Mouse (Mus musculus): ENCODE data around the gene Lrrc14b. TPM values are rescaled to one million over a fixed set of nuclear protein-coding genes. Genes with fewer than 3 reads are reported as not detected.

The Lrrc14b gene
- total and polyA plus RNA-seq, 3 experiments, result 0.17 TPM; not detected in 2

DNA sequence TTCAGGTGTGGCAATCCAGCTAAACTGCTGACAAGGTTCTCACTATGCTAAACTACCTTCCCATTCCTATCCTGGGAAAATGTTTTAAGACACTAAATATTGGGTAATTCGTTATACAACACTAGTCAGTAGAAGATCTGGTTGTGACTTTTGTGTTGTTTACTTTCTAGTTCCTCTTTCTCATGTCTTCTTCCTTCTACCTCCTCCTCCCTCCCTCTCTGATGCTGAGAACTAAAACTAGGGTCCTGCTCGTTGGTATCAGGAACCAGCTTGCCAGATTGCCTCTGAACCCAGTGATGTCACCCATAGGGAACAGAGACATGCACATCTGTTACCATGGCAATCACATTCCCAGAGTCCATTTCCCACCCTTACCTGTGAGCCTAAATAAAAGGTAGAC, 1.6 kb downstream of the Lrrc14b start:
- no peaks in the 10 kb centered on the region; the same call in 1 of the 2 replicates for H3K79me2 ChIP-seq (replicated peaks; ENCODE audit: control insufficient read depth, extremely low read depth, insufficient read depth, poor library complexity, severe bottlenecking)
- H3K36me3 ChIP-seq (replicated peaks in 1 of 2; ENCODE audit: control insufficient read depth in 1 of 2, insufficient read depth in 1 of 2, low read length in 1 of 2), result peaks cover 26 to 60% of the 10 kb centered on the region in 2 experiments
- dilution Hi-C loops (cut with MboI; ENCODE audit: extremely low pct_ligation_motif_present, extremely low pct_unique_long_range_greater_than_20kb, low sequenced_read_pairs), result no loop called here
- no peak overlapping the region for H3K9ac ChIP-seq (ENCODE audit: insufficient read depth, low read depth)
- in situ Hi-C loops (cut with MboI; ENCODE audit: low pct_ligation_motif_present, low pct_unique_long_range_greater_than_20kb, low sequenced_read_pairs), result no loop called here
- no peaks in the 10 kb centered on the region for H3K9me3 ChIP-seq (replicated peaks; ENCODE audit: low read length)
- H3K4me2 ChIP-seq (ENCODE audit: insufficient read depth, low read depth, poor library complexity, severe bottlenecking), result no peak overlapping the region
- no peak for DNase-seq (ENCODE audit: extremely low read depth)
- no peak overlapping the region for H3K4me3 ChIP-seq (replicated peaks in 1 of 3; ENCODE audit: low read depth in 2 of 3, low read length in 2 of 3, poor library complexity in 1 of 3)
- TF ChIP-seq RCOR1 (conservative IDR thresholded peaks at IDR 0.05; ENCODE audit: low read depth, low read length) (no peak), JUN (IDR thresholded peaks at IDR 0.05; ENCODE audit: insufficient read depth, low read depth, low read length) (no peak), UBTF (IDR thresholded peaks at IDR 0.05; ENCODE audit: low read depth, low read length) (no peak), NELFE (IDR thresholded peaks at IDR 0.05; ENCODE audit: low read depth, low read length) (no peak), E2F4 (IDR thresholded peaks at IDR 0.05; ENCODE audit: insufficient replicate concordance, low read depth, low read length) (no peak), IRF4 (IDR thresholded peaks at IDR 0.05; ENCODE audit: low read depth, low read length) (no peak), ZC3H11A (IDR thresholded peaks at IDR 0.05; ENCODE audit: low read depth, low read length) (no peak), CTCF (conservative IDR thresholded peaks at IDR 0.05 in 1 of 2, IDR thresholded peaks at IDR 0.05 in 1 of 2; ENCODE audit: low read depth in 2 of 2, low read length in 2 of 2) (no peak), MAZ (IDR thresholded peaks at IDR 0.05; ENCODE audit: low read depth, low read length) (no peak), PAX5 (IDR thresholded peaks at IDR 0.05; ENCODE audit: low read length) (no peak), EP300 (IDR thresholded peaks at IDR 0.05; ENCODE audit: low read length) (no peak), HCFC1 (IDR thresholded peaks at IDR 0.05; ENCODE audit: low read depth, low read length) (no peak), MXI1 (IDR thresholded peaks at IDR 0.05; ENCODE audit: low read depth, low read length) (no peak), TBP (conservative IDR thresholded peaks at IDR 0.05; ENCODE audit: low read depth, low read length) (no peak)
- H3K4me1 ChIP-seq (ENCODE audit: control insufficient read depth in 1 of 2, insufficient read depth in 2 of 2), result peaks cover 0 to 9% of the 10 kb centered on the region in 2 experiments; a peak in 2 of 4 replicates
- no peak overlapping the region for H3K27ac ChIP-seq (ENCODE audit: insufficient read depth, low read depth)
- H3K27me3 ChIP-seq (replicated peaks), result no peaks in the 10 kb centered on the region

DNA sequence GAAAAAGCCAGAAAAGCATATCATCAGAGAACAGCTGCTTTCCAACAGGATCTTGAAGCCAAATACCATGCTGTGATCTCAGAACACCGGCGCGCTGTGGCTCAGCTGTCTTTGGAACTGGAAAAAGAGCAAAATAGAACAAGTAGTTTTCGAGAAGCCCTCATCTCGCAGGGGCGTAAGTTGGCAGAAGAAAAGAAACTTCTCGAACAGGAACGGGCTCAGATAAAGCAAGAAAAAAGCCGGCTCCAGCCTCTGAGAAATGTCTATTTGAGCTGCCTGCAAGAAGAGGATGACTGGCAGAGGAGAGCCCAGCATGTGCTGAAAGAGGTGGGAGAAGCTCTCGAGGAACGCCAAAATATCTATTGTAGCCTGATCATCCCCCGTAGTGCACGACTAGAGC, 7.3 kb downstream of the Lrrc14b start:
- peaks cover 0 to 11% of the 10 kb centered on the region in 2 experiments; a peak in 2 of 4 replicates for H3K4me1 ChIP-seq (ENCODE audit: control insufficient read depth in 1 of 2, insufficient read depth in 2 of 2)
- peaks cover 17% of the 10 kb centered on the region for H3K79me2 ChIP-seq (replicated peaks; ENCODE audit: control insufficient read depth, extremely low read depth, insufficient read depth, poor library complexity, severe bottlenecking)
- dilution Hi-C loops (cut with MboI; ENCODE audit: extremely low pct_ligation_motif_present, extremely low pct_unique_long_range_greater_than_20kb, low sequenced_read_pairs), result no loop called here
- H3K4me3 ChIP-seq (replicated peaks in 1 of 3; ENCODE audit: low read depth in 2 of 3, low read length in 2 of 3, poor library complexity in 1 of 3), result no peak overlapping the region
- in situ Hi-C loops (cut with MboI; ENCODE audit: low pct_ligation_motif_present, low pct_unique_long_range_greater_than_20kb, low sequenced_read_pairs), result no loop called here
- no peak overlapping the region for H3K4me2 ChIP-seq (ENCODE audit: insufficient read depth, low read depth, poor library complexity, severe bottlenecking)
- H3K27ac ChIP-seq (ENCODE audit: insufficient read depth, low read depth), result no peak overlapping the region
- TF ChIP-seq POLR2AphosphoS2 (IDR thresholded peaks at IDR 0.05; ENCODE audit: low read depth, low read length), result no peak
- TF ChIP-seq MAZ (IDR thresholded peaks at IDR 0.05; ENCODE audit: low read depth, low read length), result no peak
- no peak for TF ChIP-seq ZMIZ1 (IDR thresholded peaks at IDR 0.05; ENCODE audit: low read depth, low read length)
- no peak for TF ChIP-seq SMC3 (IDR thresholded peaks at IDR 0.05; ENCODE audit: low read depth, low read length)
- TF ChIP-seq ZC3H11A (IDR thresholded peaks at IDR 0.05; ENCODE audit: low read depth, low read length), result no peak
- no peak for TF ChIP-seq ZKSCAN1 (IDR thresholded peaks at IDR 0.05; ENCODE audit: borderline replicate concordance, low read depth, low read length)
- no peak for TF ChIP-seq MEF2A (IDR thresholded peaks at IDR 0.05; ENCODE audit: borderline replicate concordance, low read depth, low read length)
- TF ChIP-seq UBTF (IDR thresholded peaks at IDR 0.05; ENCODE audit: low read depth, low read length), result no peak
- TF ChIP-seq USF2 (conservative IDR thresholded peaks at IDR 0.05; ENCODE audit: low read depth, low read length), result no peak
- no peak for TF ChIP-seq NELFE (IDR thresholded peaks at IDR 0.05; ENCODE audit: low read depth, low read length)
- no peak for TF ChIP-seq PAX5 (IDR thresholded peaks at IDR 0.05; ENCODE audit: low read length)
- H3K27me3 ChIP-seq (replicated peaks), result no peaks in the 10 kb centered on the region
- H3K36me3 ChIP-seq (replicated peaks in 1 of 2; ENCODE audit: control insufficient read depth in 1 of 2, insufficient read depth in 1 of 2, low read length in 1 of 2), result peaks cover 50 to 82% of the 10 kb centered on the region in 2 experiments
- H3K9ac ChIP-seq (ENCODE audit: insufficient read depth, low read depth), result no peak overlapping the region
- DNase-seq (ENCODE audit: extremely low read depth), result no peak
- no peaks in the 10 kb centered on the region for H3K9me3 ChIP-seq (replicated peaks; ENCODE audit: low read length)

Measured in CH12.LX (cell line).